Comparison of ENCODE assay signal across 24 mouse cellular contexts in genomic region chr1:162124396-162124795, GRCm38 (mm10).
DNase-seq lines count a peak whose midpoint lies in the region; ATAC-seq and TF ChIP-seq lines count a peak whose summit lies in the region.
"Had no signal": no experiment of that assay in that cellular context is flagged by ENCODE, and none has a peak within 500 bp of the region (broad histone marks: within the 10 kb centered on the region; RNA-seq: fewer than 3 reads in every experiment).

No protein-coding gene starts in this region.

- 55% methylated on average over 3 of the region's 3 CpGs for WGBS in limb, embryonic 14.5 days
- WGBS in kidney, embryonic 16.5 days: 80% methylated on average over 3 of the region's 3 CpGs

- H3K27me3 ChIP-seq in limb, embryonic 14.5 days (ENCODE audit: control insufficient read depth, insufficient read depth, low read length): no peaks in the 10 kb centered on the region
- no peaks in the 10 kb centered on the region for H3K27me3 ChIP-seq in kidney, embryonic 16.5 days (ENCODE audit: insufficient read depth, low read length)
- H3K27me3 ChIP-seq: forebrain, embryonic 15.5 days; heart, embryonic 12.5 days; hindbrain, embryonic 13.5 days; lung, embryonic 15.5 days; Patski had no signal

- H3K4me3 ChIP-seq in embryonic fibroblast, embryonic 13.5 days (ENCODE audit: insufficient read depth, low read length): no peak overlapping the region
- H3K4me3 ChIP-seq in limb, embryonic 14.5 days (replicated peaks; ENCODE audit: low read length): no peak overlapping the region
- H3K4me3 ChIP-seq in kidney, embryonic 16.5 days (ENCODE audit: low read length): no peak overlapping the region
- H3K4me3 ChIP-seq: forebrain, embryonic 10.5 days; forebrain, embryonic 15.5 days; gastrocnemius, adult 2 months; heart, adult 2 months; heart, embryonic 12.5 days; hindbrain, embryonic 13.5 days; lung, embryonic 15.5 days had no signal

- H3K9ac ChIP-seq in limb, embryonic 14.5 days (ENCODE audit: low read depth, low read length, severe bottlenecking): no peak overlapping the region
- no peak overlapping the region for H3K9ac ChIP-seq in kidney, embryonic 16.5 days (replicated peaks; ENCODE audit: low read length)
- H3K9ac ChIP-seq: forebrain, embryonic 15.5 days; heart, embryonic 12.5 days; hindbrain, embryonic 13.5 days; lung, embryonic 15.5 days had no signal

- no peaks in the 10 kb centered on the region for H3K9me3 ChIP-seq in limb, embryonic 14.5 days (ENCODE audit: control insufficient read depth, low read length)
- no peaks in the 10 kb centered on the region for H3K9me3 ChIP-seq in kidney, embryonic 16.5 days (ENCODE audit: low read length)
- H3K9me3 ChIP-seq: forebrain, embryonic 10.5 days; forebrain, embryonic 15.5 days; heart, embryonic 12.5 days; hindbrain, embryonic 13.5 days; lung, embryonic 15.5 days had no signal

- H3K4me1 ChIP-seq in embryonic fibroblast, embryonic 13.5 days (ENCODE audit: control insufficient read depth, insufficient read depth, low read length): peaks cover 26% of the 10 kb centered on the region
- H3K4me1 ChIP-seq in limb, embryonic 14.5 days (ENCODE audit: control insufficient read depth, insufficient read depth, low read length): peaks cover 50% of the 10 kb centered on the region
- peaks cover 13% of the 10 kb centered on the region for H3K4me1 ChIP-seq in kidney, embryonic 16.5 days (ENCODE audit: insufficient read depth, low read length)
- H3K4me1 ChIP-seq: heart, embryonic 12.5 days; hindbrain, embryonic 13.5 days had no signal

- H3K4me2 ChIP-seq in limb, embryonic 14.5 days (replicated peaks; ENCODE audit: low read depth, low read length, severe bottlenecking): no peak overlapping the region
- H3K4me2 ChIP-seq in kidney, embryonic 16.5 days (replicated peaks; ENCODE audit: low read depth, low read length): no peak overlapping the region
- H3K4me2 ChIP-seq: forebrain, embryonic 15.5 days; heart, embryonic 12.5 days; hindbrain, embryonic 13.5 days; lung, embryonic 15.5 days; midbrain, embryonic 11.5 days had no signal

- DNase-seq in cerebellum, adult 9-10 months: peak; percentile 41
- no peak for DNase-seq in cerebellum, postnatal 4 days (ENCODE audit: low spot score in 2 of 2)
- DNase-seq in cerebellum, postnatal 14 days: peak; percentile 28 to 42
- no peak for DNase-seq in limb, embryonic 14.5 days (ENCODE audit: low spot score)
- DNase-seq in right cerebral cortex, postnatal 25 days: no peak
- DNase-seq: adrenal gland, postnatal 14 days; gastrocnemius, adult 2 months; gastrocnemius, postnatal 36 days; heart, adult 2 months; heart, postnatal 4 days; kidney, adult 8-10 months; kidney, postnatal 10 days; layer of hippocampus, postnatal 36 days had no signal

- no peak for TF ChIP-seq POLR2A in embryonic fibroblast, embryonic 13.5 days (IDR thresholded peaks at IDR 0.05; ENCODE audit: low read depth, low read length)
- no peak for TF ChIP-seq POLR2A in limb, embryonic 14.5 days (IDR thresholded peaks at IDR 0.05; ENCODE audit: borderline replicate concordance, extremely low read depth, insufficient read depth, insufficient read length)

- peak overlapping the region; percentile 96 for H3K27ac ChIP-seq in embryonic fibroblast, embryonic 13.5 days (ENCODE audit: insufficient read depth, low read length)
- H3K27ac ChIP-seq in limb, embryonic 14.5 days (replicated peaks; ENCODE audit: low read depth, low read length): peak overlapping the region; percentile 21
- H3K27ac ChIP-seq in kidney, embryonic 16.5 days (ENCODE audit: low read length): no peak overlapping the region
- H3K27ac ChIP-seq: forebrain, embryonic 10.5 days; forebrain, embryonic 15.5 days; gastrocnemius, adult 2 months; heart, adult 2 months; hindbrain, embryonic 13.5 days; lung, embryonic 15.5 days had no signal

- H3K36me3 ChIP-seq in limb, embryonic 14.5 days (ENCODE audit: control insufficient read depth, insufficient read depth, low read length): no peaks in the 10 kb centered on the region
- no peaks in the 10 kb centered on the region for H3K36me3 ChIP-seq in kidney, embryonic 16.5 days (ENCODE audit: insufficient read depth, low read length)
- H3K36me3 ChIP-seq: forebrain, embryonic 10.5 days; forebrain, embryonic 15.5 days; heart, embryonic 12.5 days; hindbrain, embryonic 13.5 days; lung, embryonic 15.5 days had no signal

- ATAC-seq in limb, embryonic 14.5 days (ENCODE audit: low FRiP score, low read depth): no peak
- no peak for ATAC-seq in kidney, embryonic 16.5 days (ENCODE audit: low FRiP score, low TSS enrichment)
- ATAC-seq: forebrain, embryonic 15.5 days; intestine, embryonic 16.5 days; midbrain, embryonic 16.5 days; Patski had no signal

- TF ChIP-seq CTCF in embryonic fibroblast, embryonic 13.5 days (IDR thresholded peaks at IDR 0.05; ENCODE audit: borderline replicate concordance, insufficient read depth, low read length): no peak

Comparison
In these comparisons a context has a peak if more than half of its experiments do, and no peak if none do; other contexts are left out.
1. DNase-seq: peak in cerebellum, adult 9-10 months (single experiment) and cerebellum, postnatal 14 days (2 of 2); none in cerebellum, postnatal 4 days (0 of 2), limb, embryonic 14.5 days (single experiment) and right cerebral cortex, postnatal 25 days (single experiment).